Mouse (Mus musculus) layer of hippocampus, adult 9-10 months (tissue): Measurements from ENCODE around the gene Pithd1.
"Not testable (repeated sequence)": the region's sequence is repeated elsewhere in the genome, so short reads cannot be mapped to it uniquely, and the experiment has no call there.

Source experiments
- DNase-seq: peaks from one replicate; pipeline ENCODE4 v3.0.0; 2022; ENCODE audit warnings: low spot score

The Pithd1 gene

DNA sequence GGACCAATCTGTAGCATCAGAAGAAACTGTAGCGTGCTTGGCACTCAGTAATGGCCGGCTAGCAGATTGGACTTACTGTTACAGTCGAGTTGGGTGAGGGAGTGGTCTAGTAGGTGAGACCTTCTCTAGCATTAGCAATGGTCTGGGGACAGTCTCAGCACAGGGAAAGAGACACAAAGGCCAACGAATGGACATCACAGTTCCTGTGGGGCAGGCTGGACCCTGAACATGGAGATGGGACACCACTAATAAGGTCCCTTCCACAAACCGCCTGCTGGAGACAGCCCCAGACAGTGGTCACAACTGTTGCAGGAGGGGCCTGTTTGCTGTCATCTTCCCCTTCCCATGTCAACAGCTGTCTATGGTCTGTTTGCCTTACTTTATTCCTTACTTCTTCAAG lies 25.4 kb downstream of the Pithd1 start:
- no peak for DNase-seq

DNA sequence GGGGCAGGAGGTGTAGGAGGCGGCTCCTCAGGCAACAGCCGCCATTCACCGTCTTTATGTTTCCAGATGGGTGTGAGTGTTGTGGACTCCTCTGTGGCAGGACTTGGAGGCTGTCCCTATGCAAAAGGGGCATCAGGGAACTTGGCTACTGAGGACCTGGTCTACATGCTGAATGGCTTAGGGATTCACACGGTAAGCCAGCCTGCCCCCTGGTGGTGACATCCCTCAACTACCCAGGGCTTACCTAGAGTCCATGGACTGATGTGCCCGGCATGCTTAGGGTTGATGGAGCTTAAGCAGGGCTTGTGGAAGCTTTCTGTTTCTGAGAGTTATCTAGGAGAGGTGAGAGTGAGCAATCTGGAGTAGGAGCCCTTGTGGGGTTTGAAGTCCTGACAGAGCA lies 26.3 kb downstream of the Pithd1 start:
- DNase-seq, result no peak

DNA sequence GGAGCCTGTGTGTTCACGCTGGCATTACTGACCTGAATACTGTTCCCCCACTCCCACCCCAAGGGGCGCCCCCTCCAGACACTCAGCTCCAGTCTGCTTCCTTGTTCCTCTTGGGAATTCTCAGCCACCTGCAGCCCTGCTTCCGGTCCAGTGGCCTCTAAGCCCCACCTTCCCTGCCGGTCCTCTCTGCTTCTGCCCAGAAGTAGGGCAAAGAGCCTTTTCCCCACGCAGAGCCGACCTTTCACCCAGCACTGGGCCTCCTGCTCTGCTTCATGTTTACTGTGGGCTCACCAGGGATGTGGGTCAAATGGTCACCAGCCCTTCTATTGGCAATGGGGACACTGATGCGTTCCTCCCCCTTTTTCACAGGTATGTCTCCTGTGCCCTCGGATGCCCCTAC lies 28.7 kb downstream of the Pithd1 start:
- no peak for DNase-seq

DNA sequence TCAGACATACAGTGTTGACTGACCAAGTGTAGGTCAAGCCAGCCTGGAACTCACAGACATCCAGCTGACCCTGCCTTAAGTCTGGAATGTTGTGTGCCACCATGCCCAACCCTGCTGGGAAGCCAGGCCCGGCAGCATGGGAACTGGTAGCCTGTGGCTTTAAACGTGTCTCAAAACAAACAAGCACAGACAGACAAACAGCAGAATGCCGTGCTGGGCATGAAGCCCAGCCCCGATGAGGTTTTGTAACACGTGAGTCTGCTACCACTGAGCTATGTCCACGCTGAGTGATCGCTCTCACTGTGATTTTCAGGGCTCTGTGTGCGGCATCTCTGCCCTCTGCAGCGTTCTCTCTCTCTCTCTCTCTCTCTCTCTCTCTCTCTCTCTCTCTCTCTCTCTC lies 31.2 kb downstream of the Pithd1 start:
- DNase-seq, result no peak

DNA sequence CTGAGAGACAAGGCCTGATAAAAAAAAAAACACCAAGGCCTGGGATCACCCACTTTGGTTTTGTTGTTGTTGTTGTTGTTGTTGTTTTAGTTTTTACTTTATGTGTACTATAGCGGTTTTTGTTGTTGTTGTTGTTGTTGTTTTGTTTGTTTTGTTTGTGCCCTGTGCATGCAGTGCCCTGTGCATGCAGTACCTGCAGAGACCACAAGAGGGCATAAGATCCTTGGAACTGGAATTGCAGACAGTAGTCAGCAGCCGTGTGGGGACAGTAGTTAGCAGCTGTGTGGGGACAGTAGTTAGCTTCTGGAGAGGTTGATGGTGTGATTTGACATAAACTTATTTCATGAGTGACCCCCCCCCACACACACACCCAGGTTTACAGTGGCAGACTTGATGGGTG lies 32.8 kb downstream of the Pithd1 start:
- DNase-seq, result no peak

DNA sequence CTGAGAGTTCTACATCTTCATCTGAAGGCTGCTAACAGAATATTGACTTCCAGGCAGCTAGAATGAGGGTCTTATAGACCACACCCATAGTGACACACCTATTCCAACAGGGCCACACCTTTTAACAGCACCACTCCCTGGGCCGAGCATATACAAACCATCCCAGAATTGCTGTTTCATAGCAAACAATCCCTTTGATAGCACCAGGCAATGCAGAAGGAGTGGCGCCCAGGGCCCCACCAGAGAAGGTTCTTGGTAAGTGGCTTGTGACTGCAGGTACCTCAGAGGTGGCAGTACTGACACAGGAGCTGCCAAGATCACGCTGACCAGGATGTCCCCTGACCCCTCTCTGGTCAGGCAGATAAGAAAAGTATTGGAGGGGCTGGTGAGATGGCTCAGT lies 33.9 kb downstream of the Pithd1 start:
- DNase-seq, result no peak

DNA sequence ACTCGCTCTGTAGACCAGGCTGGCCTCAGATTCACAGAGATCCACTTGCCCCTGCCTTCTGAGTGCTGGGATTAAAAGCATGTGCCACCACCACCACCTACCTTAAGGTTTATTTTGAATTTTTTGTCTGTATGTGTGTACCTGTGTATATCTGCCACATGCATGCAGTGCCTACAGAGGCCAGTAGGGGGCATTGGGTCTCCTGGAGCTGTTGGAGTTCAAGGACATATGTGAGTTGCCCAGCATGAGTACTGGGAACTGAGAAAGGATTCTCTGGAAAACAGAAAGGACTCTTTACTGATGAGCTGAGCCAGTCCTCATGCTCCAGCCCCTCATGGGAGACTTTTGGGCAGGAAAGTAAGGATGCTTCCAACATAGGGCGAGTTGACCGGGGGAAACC lies 35.6 kb downstream of the Pithd1 start:
- DNase-seq, result no peak

DNA sequence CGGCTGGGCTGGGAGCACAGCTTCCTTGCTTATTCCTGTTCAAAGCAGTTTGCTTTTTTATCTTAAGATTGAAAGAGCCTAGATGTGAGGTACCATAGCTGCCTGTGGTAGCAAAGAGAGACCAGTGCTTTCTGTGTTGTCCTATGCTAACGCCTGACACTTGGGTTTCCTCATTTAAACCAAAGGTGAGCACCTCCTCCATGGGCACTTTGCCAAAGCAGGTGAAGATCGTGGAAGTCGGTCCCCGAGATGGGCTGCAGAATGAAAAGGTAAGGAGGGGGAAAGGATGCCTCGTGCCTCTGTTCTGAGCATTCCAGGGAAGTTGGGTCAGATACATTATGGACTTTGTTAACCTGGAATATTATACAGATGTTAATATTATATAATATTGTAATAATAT lies 36.7 kb downstream of the Pithd1 start:
- DNase-seq, result no peak

DNA sequence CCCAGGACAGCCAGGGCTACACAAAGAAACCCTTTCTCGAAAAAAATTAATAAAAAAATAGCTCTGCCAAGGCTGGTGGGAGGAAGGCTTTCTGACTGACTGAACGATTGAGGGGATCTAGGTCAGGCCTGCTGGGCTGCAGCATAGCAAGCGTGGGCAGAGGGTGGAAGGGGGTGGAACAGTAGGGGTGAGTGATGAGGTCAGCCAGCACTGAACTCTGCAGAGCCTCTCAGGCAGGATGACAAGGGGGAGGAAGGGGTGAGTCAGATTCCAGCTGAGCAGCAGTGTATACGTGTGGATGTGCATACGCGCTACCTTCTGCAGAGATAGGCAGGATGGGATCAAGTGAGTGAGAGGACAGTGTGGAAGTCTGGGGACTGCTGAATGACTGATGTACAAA lies 37.2 kb downstream of the Pithd1 start:
- DNase-seq, result no peak

DNA sequence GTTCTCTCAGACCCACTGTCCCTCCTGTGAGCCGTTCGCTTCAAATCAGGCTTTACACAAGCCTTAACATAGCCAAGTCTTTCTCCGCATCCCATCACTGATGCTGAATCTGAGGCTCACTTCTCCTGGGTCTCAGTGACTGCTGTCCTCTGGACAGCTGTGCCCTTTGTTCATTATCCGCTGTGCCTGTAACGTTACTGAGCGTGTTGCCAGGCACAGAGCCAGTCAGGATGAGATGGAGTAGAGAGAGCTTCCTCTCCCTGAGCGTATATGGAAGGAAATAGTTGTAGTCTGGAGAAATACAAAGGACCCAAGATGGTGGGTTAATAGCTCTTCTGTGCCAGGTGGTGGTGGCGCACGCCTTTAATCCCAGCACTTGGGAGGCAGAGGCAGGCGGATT lies 37.6 kb downstream of the Pithd1 start:
- DNase-seq, result no peak

DNA sequence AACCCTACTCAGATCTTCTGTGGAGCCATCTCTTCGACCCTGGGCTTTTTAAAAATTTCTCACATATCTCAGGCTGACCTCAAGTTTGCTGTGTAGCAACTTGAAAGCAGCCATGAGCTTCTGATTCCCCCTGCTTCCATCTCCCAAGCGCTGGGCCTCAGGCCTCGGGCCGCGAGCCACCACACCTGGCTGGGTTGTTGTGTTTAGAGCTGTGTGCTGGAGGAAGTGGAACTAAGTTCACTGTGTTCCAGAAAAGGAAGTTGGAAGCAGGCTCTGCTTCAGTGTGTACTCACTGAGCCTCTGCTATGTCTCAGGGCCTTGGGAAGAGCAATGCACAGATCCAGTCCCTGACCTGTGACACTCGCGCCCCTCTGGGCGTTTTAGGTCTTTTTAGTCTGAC lies 38.9 kb downstream of the Pithd1 start:
- no peak for DNase-seq

DNA sequence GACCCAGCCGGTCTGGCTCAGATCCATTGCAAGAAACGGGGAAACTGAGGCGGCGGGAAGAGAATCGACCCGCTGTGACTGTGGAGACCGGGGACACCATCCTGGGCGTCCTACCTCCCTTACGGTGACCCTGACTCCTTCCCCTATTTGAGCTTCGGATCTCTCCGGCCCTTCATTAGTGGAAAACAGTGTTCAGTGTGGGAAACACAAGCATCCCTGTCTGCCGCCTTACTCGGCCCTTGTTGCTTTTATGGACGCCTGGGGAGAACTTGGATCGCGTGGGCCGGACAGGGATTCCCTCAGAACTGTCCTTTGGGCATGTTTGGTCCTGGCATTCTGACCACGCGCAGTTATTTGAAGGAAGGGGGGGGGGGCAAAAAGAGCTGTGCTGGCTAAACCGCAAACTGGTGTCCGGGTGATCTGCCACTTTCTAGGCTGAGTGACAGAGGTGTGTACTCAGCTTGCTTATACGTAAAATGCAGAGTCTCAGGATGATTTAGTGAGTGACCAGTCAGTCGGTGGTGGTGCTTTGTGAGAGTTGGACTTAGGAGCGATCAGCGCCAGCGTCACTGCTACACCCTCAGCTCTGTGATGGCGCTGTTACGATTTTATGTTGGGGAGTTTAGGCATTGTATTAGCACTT lies 40.3 kb downstream of the Pithd1 start:
- no peak for DNase-seq

DNA sequence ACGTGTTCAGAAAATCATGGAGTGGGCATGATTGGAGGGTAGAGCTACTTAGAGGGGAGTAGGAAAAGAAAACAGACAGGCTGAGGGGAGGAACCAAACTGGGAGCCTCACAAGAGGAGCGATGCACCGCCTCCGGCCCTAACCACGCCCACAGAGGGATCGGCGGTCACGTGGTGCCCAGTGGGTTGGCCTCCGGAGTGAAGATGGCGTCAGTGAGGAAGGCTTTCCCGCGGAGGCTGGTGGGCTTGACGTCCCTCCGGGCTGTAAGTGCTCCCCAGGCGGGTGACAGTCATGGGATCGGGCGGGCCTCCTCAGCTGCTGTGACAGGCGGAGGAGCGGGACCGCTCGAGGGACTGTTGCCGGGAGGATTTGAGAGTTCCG lies 40.8 kb downstream of the Pithd1 start, which contains the start of gene Hmgcl:
Gene Hmgcl (plus strand): TSS at position 171 of the 381 bp plus-strand sequence.
- DNase-seq, result peak; percentile 82

DNA sequence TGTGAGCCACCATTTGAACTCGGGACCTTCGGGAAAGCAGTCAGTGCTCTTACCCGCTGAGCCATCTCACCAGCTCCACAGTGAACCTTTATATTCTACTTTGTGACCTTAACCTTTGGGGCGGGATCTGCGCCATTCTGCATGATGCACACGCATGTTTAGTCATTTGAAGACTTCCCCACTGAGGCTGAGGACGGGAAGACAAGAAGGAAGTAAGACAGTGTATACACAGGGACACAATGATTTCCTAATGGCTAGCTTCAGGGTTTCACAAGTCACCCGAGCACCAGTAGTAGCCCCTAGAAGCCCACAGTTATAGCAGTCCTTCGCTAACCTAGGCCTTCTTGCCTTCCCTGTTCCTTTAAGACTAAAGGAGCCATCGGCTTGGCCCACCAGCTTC lies 41.4 kb downstream of the Pithd1 start:
- no peak for DNase-seq

DNA sequence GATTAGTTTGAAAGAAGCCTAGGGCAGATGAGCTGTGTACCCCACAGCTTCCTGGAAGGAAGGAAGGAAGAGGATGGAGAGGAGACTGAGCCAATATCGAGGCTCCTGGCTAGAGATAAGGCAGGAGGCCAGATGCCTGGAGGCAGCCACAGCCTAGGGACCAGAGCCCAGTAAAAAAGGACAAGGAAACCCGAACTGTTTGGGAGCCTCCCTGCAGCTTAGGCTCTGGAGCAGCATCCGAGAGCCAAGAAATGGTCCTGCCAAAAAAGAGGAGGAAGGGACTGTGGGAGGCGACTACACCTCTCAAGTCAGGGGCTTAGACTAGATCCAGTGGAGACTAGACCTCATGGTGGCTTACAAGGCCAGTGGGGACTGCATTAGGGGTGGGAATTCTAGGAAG lies 43.7 kb downstream of the Pithd1 start:
- no peak for DNase-seq

DNA sequence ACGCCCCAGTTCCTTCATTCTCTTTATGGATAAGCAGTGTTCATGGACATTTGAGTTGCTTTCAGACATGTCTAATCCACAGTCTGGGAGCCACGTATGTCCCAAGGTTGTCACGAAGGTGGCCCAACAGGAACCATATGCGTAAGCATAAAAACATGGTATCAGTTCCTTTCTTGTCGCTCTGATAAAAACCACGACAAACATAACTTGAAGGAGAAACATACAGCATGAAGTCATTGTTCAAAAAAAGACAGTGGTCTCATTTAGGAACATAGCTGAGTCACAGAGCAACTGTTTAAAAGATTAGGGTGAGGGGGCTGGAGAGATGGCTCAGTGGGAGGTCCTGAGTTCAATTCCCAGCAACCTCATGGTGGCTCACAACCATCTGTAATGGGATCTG lies 44.9 kb downstream of the Pithd1 start:
- DNase-seq, result no peak

DNA sequence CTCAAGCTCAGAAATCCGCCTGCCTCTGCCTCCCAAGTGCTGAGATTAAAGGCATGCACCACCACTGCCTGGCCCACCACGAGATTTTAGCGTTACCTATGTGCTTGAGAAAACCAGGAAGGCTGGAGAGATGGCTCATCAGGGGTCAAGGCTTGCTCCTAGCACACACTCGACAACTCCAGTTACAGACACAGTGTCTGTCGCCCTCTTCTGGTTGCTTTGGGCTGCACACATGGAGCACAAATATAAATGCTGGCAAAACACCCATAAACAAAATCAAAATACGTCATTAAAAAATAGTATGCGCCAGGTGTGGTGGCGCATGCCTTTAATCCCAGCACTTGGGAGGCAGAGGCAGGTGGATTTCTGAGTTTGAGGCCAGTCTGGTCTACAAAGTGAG lies 46.0 kb downstream of the Pithd1 start:
- DNase-seq, result not testable (repeated sequence)

DNA sequence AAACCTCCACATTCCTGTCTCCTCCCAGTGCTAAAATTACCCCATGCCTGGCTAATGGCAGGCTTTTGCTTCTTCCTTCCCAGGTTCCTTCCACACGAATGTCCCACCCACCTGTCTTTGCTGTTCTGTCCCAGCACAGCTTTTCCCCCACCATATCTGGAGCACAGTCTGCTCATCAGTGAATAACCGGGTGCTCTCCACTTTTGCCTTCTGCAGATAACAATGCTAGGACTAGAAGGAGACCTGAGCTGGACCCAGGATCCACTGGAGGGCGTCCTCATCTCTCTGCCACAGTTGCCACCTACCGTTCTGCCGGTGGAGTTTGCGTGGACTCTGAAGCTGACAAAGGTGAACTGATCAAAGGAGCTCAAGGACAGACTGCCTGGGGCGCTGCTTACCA lies 48.2 kb downstream of the Pithd1 start:
- no peak for DNase-seq

DNA sequence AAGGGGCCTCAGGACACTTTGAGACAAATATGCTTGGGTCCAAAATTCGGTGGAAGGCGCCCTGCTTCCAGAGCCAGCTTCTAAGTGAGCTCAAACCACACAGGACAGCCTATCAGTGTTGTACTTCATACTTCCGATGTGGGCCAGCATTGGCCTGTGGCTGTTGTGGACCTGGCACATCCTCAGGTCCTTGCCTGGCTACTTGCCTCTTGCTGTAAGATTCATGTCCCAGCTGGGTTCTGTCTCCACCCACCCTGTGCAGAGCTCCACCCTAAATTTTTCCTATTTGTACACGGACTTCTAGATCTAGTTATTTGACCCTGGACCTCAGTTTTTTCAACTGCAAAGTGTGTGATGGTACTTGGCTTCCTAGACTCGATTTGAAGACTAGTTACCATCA lies 51.6 kb downstream of the Pithd1 start:
- DNase-seq, result no peak

DNA sequence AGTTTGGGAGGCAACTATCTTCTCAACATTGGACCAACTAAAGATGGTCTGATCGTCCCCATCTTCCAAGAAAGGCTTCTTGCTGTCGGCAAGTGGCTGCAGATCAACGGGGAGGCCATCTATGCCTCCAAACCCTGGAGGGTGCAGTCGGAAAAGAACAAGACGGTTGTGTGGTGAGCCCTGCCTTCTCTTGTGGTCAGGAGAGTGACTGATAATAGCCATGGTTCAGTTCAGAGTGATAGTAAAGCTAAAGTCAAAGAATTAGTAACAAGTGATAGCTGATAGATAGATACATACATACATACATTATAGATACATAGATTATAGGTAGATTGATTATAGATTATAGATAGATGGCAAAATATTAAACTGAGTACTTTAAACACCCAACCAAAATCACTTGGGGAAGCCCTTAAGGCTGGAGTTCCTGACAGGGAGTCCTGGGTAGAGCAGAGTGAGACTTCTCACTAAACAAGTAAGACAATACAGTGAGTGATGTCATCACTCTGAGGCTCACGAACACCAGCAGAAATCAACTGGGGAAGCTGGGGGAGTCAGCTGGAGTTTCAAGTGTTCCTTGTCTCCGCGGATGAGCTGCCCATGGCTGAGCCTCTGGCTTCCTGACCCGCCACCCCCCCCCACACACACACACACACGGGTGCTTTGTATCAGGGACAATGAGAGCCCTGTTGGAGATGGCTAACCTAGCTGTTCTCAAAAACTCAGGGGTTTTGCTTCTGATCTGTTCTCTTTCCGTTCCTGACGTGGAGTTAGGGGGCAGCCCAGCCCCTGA lies 52.2 kb downstream of the Pithd1 start:
- DNase-seq, result no peak

DNA sequence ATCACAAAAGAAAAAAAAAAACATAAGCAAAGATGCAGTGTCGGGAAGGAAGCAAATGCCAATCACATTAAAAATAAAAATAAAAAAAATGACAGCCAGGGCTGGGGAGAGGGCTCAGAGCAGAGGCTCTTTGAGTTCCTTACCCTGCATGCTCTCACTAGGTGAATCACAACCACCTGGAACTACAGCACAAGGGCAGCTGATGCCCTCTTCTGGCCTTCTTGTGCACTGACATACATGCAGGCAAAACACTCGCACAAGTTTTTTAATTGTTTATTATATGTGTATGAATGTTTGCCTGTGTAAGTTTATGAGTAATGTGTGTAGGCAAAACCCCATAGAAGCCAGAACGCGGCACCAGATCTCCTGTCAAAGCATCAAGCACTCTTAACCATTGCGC lies 55.2 kb downstream of the Pithd1 start:
- no peak for DNase-seq

DNA sequence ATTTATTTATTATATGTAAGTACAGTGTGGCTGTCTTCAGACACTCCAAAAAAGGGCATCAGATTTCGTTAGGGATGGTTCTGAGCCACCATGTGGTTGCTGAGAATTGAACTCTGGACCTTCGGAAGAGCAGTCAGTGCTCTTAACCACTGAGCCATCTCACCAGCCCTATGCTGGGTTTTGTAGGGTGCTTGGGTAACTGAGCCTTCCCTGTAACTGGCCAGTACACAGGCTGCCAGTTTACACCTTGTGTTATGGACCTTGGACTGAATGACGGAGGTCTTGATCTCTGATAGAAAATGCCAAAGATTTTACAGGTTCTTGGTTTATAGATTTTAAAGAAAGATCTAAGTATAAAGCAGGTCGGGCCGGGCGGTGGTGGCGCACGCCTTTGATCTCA lies 56.8 kb downstream of the Pithd1 start:
- no peak for DNase-seq

DNA sequence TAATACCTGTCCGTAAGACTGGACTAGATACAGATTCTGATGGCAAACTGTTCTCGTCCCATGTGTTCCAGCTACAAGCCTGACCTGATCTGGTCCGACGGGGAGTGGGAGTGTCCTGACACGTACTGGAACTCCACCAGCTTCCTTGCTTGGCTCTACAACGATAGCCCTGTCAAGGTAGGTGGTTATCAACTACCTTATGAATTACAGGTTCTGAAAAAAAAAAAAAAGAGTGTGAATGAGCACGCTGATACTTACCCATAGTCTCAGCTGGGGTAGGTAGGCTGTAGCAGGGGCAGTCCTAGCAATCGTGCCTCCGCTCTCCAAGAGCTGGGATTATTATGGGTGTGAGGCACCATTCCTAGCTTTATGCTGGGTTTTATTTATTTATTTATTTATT lies 57.2 kb downstream of the Pithd1 start:
- DNase-seq, result no peak

DNA sequence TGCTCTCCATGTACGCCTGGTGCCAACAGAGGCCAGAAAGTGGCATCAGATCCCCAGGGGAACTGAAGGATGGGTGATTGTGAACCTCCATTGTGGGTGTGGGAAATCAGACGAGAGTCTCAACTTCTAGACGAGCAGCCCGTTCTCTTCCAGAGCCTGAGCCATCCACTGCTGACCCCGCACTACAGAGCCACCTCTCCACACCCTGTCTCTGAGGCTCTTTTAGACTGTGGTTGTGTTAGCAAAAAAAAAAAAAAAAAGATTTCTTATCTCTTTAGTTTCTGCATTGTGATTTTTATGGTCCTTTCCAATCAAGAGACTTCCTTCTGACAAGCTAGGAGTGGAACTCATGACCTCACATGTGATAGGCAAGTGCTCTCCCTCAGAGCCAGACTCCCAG lies 57.7 kb downstream of the Pithd1 start:
- DNase-seq, result no peak
